Mouse (Mus musculus) heart, embryonic 10.5 days (tissue): ENCODE measurements at regions not wholly inside any gene's neighbourhood (a gene's known extent, or its start where the extent isn't known, plus 50 kb on each side); places are given as distances from the start of the nearest gene placed in this dataset.
"Not testable (repeated sequence)": the region's sequence is repeated elsewhere in the genome, so short reads cannot be mapped to it uniquely, and the experiment has no call there.

Experiments used
- DNase-seq: peaks from one replicate; pipeline ENCODE4 v3.0.0-alpha.2; 2017; ENCODE audit warnings: low spot score
- H3K27ac ChIP-seq: fragments of 300-500 bp; sonication (generic); 2 replicates; pipeline ENCODE4 v1.5.1; 2016; ENCODE audit warnings: mild to moderate bottlenecking
- H3K27me3 ChIP-seq: fragments of 300-500 bp; sonication (generic); 2 replicates; pipeline ENCODE4 v1.6.1; 2016; ENCODE audit warnings: mild to moderate bottlenecking; ENCODE audit not compliant: poor library complexity, insufficient read depth, severe bottlenecking
- H3K36me3 ChIP-seq: fragments of 300-500 bp; sonication (generic); 2 replicates; pipeline ENCODE4 v1.6.1; 2016; ENCODE audit warnings: mild to moderate bottlenecking, moderate library complexity
- H3K4me1 ChIP-seq: fragments of 300-500 bp; sonication (generic); 2 replicates; pipeline ENCODE4 v1.6.1; 2016; ENCODE audit warnings: mild to moderate bottlenecking
- H3K4me3 ChIP-seq: fragments of 300-500 bp; sonication (generic); 2 replicates; pipeline ENCODE4 v1.5.1; 2016; ENCODE audit warnings: mild to moderate bottlenecking, moderate library complexity
- H3K9me3 ChIP-seq: fragments of 300-500 bp; sonication (generic); 2 replicates; pipeline ENCODE4 v1.6.1; 2016; ENCODE audit warnings: mild to moderate bottlenecking, moderate library complexity
- WGBS: fragments of 180-500 bp; shearing (Covaris S2); methylation state at CpG from one replicate; pipeline ENCODE4 v1.1.7; 2016; 5-methylcytosine and 5-hydroxymethylcytosine counted together

- H3K4me3 ChIP-seq, H3K36me3 ChIP-seq, H3K27ac ChIP-seq, H3K4me1 ChIP-seq, H3K27me3 ChIP-seq: not testable (repeated sequence)
- H3K9me3 ChIP-seq, result peaks cover 46% of the 10 kb centered on the region
- DNase-seq, result peak; percentile 73
- 82% methylated on average over 5 of the region's 5 CpGs for WGBS
These were observed 109.1 kb upstream of the Obox2 start for GRCm38 (mm10) chr7:15279397-15279796.

GRCm38 (mm10) chr7:15280121-15280520 is 108.4 kb upstream of the Obox2 start:
- peaks cover 40% of the 10 kb centered on the region for H3K9me3 ChIP-seq
- 72% methylated on average over 10 of the region's 10 CpGs for WGBS
- H3K36me3 ChIP-seq, H3K27ac ChIP-seq, H3K4me1 ChIP-seq, H3K27me3 ChIP-seq, H3K4me3 ChIP-seq: not testable (repeated sequence)
- DNase-seq, result peak; percentile 13

DNA sequence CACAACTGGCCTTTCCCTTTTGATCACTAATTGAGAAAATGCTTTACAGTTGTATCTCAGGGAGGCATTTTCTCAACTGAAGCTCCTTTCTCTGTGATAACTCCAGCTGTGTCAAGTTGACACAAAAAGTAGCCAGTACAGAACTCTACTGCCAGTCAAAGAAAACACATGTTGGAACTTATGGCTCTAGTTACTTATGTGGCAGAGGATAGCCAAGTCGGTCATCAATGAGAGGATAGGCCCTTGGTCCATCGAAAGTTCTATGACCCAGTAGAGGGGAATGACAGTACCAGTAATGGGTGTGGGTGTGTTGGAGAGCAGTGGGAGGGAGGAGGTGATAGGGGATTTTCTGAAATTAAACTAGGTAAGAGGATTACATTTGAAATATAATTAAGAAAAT is 100.7 kb upstream of the Obox2 start:
- WGBS, result 88% methylated on average over 2 of the region's 2 CpGs
- peaks cover 16% of the 10 kb centered on the region for H3K9me3 ChIP-seq

GRCm38 (mm10) chr7:15329511-15329910 is 59.0 kb upstream of the Obox2 start:
- H3K27ac ChIP-seq, H3K4me1 ChIP-seq, DNase-seq, H3K36me3 ChIP-seq, H3K27me3 ChIP-seq, H3K4me3 ChIP-seq: not testable (repeated sequence)
- peaks cover 13% of the 10 kb centered on the region for H3K9me3 ChIP-seq
- WGBS, result 74% methylated on average over 11 of the region's 11 CpGs

More for the DNA sequence above, 100.7 kb upstream of the Obox2 start:
- not testable (repeated sequence) for H3K4me1 ChIP-seq, DNase-seq, H3K27me3 ChIP-seq, H3K36me3 ChIP-seq, H3K4me3 ChIP-seq, H3K27ac ChIP-seq
